In the genomic region with DNA sequence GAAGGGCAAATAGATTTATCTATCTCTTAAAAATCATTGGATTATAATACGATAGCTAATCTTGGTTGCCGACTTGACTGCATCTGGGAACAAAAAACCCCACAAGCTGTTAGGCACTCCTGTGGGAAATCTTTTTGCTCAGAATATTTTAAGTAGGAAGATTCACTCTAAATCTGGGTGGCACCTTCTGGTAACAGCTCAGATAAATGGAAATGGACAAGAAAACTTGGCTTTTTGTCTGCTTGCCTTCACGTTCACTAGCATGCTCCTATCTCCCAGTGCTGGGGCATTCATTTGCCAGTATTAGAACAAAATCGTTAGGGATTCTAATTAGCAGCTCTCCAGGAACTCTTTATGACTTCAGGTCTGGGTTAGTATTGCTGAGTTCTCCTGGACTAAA, we compare ENCODE assay signal across 13 mouse cellular contexts.
"Had no signal": no experiment of that assay in that cellular context is flagged by ENCODE, and none has a peak within 500 bp of the region (broad histone marks: within the 10 kb centered on the region; RNA-seq: fewer than 3 reads in every experiment).

No protein-coding gene starts in this region.

- H3K27ac ChIP-seq: limb, embryonic 13.5 days; liver, embryonic 14.5 days; midbrain, embryonic 13.5 days; stomach, postnatal 0 days had no signal

- H3K36me3 ChIP-seq: limb, embryonic 13.5 days; midbrain, embryonic 13.5 days had no signal

- H3K9ac ChIP-seq: limb, embryonic 13.5 days; liver, embryonic 14.5 days; midbrain, embryonic 13.5 days had no signal

- H3K4me2 ChIP-seq: limb, embryonic 13.5 days; midbrain, embryonic 13.5 days had no signal

- H3K9me3 ChIP-seq: limb, embryonic 13.5 days; midbrain, embryonic 13.5 days had no signal

- H3K27me3 ChIP-seq: limb, embryonic 13.5 days; midbrain, embryonic 13.5 days had no signal

- DNase-seq: kidney, adult 11 months; kidney, adult 9 months; kidney, postnatal 10 days; kidney, postnatal 4 days; lung, adult 18-20 months; lung, postnatal 36 days; thymus, adult 18-20 months; thymus, postnatal 14 days had no signal

- ATAC-seq: lung, postnatal 0 days; midbrain, embryonic 13.5 days had no signal

- H3K4me3 ChIP-seq: limb, embryonic 13.5 days; midbrain, embryonic 13.5 days had no signal

- H3K4me1 ChIP-seq: limb, embryonic 13.5 days; midbrain, embryonic 13.5 days had no signal
